Mouse (Mus musculus) CH12.LX (cell line): ENCODE data around the gene Zcchc10.

ENCODE experiments used
- EP300 ChIP-seq: IDR thresholded peaks from 2 replicates; pipeline ENCODE4 v1.6.1; 2011; ENCODE audit warnings: low read length, improper control_type of control experiment
- MAFK ChIP-seq: IDR thresholded peaks from 2 replicates; pipeline ENCODE4 v1.6.1; 2011; ENCODE audit warnings: low read length, improper control_type of control experiment; ENCODE audit not compliant: insufficient replicate concordance
- POLR2A ChIP-seq: IDR thresholded peaks from 2 replicates; pipeline ENCODE4 v1.6.1; 2011; ENCODE audit warnings: low read depth, mild to moderate bottlenecking, improper control_type of control experiment, low read length

GRCm38 (mm10) chr11:53311385-53311784 is 13.1 kb upstream of the Zcchc10 start:
- no peak for TF ChIP-seq POLR2A
- no peak for TF ChIP-seq EP300
- no peak for TF ChIP-seq MAFK
